Mouse (Mus musculus) left cerebral cortex, postnatal 4 days (tissue): ENCODE results near the gene Dusp14. TPM values are rescaled to one million over a fixed set of nuclear protein-coding genes. Genes with fewer than 3 reads are reported as not detected.

Source experiments
- DNase-seq: peaks from one replicate; pipeline ENCODE4 v3.0.0-alpha.2; 2022
- intact Hi-C: fragments of 180-260 bp; cut with DNase I; formaldehyde crosslinking; loops from one replicate; pipeline ENCODE4 v1.15.1; 2025
- total RNA-seq, 2 experiments: library from RNA; stranded (reverse); gene quantifications; 2 replicates each; pipeline ENCODE4 v1.2.3; 2021

Gene Dusp14
- total RNA-seq, 2 experiments from 2014 or later = 6.3 to 7.1 TPM

GRCm38 (mm10) chr11:84028271-84029028 lies 40.6 kb downstream of the Dusp14 start:
- intact Hi-C loops = no loop called here
- DNase-seq = no peak

- DNase-seq = no peak
- intact Hi-C loops = no loop called here
Measured at GRCm38 (mm10) chr11:84027231-84027630, 41.8 kb downstream of the Dusp14 start.

GRCm38 (mm10) chr11:84016810-84017508 lies 52.1 kb downstream of the Dusp14 start:
- intact Hi-C loops = no loop called here
- no peak for DNase-seq

- intact Hi-C loops = no loop called here
- DNase-seq = no peak
Measured at GRCm38 (mm10) chr11:84016147-84016809, 52.8 kb downstream of the Dusp14 start.

- intact Hi-C loops = loop anchor here (5.0 kb wide), 1 partner anchor 54 kb away; the partner anchor contains the start of gene Dusp14
- peak; percentile 87 for DNase-seq
Measured at GRCm38 (mm10) chr11:84013105-84013504, 56.0 kb downstream of the Dusp14 start.

- no peak for DNase-seq
- intact Hi-C loops = loop anchor here (5.0 kb wide), 1 partner anchor 56 kb away; the partner anchor contains the start of gene Dusp14
Measured at GRCm38 (mm10) chr11:84011576-84011975, 57.5 kb downstream of the Dusp14 start.

- no peak for DNase-seq
- intact Hi-C loops = loop anchor here (5.0 kb wide), 1 partner anchor 56 kb away; the partner anchor contains the start of gene Dusp14
Measured at GRCm38 (mm10) chr11:84011050-84011449, 58.0 kb downstream of the Dusp14 start.

GRCm38 (mm10) chr11:84010411-84010810 lies 58.6 kb downstream of the Dusp14 start:
- DNase-seq = peak; percentile 20

GRCm38 (mm10) chr11:84009001-84009400 lies 60.1 kb downstream of the Dusp14 start:
- intact Hi-C loops = no loop called here
- DNase-seq = peak; percentile 18

More at GRCm38 (mm10) chr11:84010411-84010810, 58.6 kb downstream of the Dusp14 start:
- intact Hi-C loops = loop anchor here (5.0 kb wide), 1 partner anchor 57 kb away; the partner anchor contains the start of gene Dusp14

GRCm38 (mm10) chr11:84003986-84004385 lies 65.1 kb downstream of the Dusp14 start:
- intact Hi-C loops = no loop called here
- DNase-seq = no peak

GRCm38 (mm10) chr11:84001257-84001656 lies 67.8 kb downstream of the Dusp14 start:
- intact Hi-C loops = no loop called here
- DNase-seq = no peak

- intact Hi-C loops = no loop called here
- no peak for DNase-seq
Measured at GRCm38 (mm10) chr11:83999411-83999915, 69.6 kb downstream of the Dusp14 start.

- intact Hi-C loops = no loop called here
- no peak for DNase-seq
Measured at GRCm38 (mm10) chr11:83998993-83999392, 70.1 kb downstream of the Dusp14 start.

Other genes with a start within 250 kb of the Dusp14 start
- not detected for gene Hnf1b, start 219.2 kb downstream of the Dusp14 start, total RNA-seq
- 10 to 100 TPM; 13.3 to 15.2 TPM for gene Ddx52, start 127.2 kb downstream of the Dusp14 start, total RNA-seq
- 10 to 100 TPM; 58.9 to 63.6 TPM for gene Synrg, start 104.8 kb downstream of the Dusp14 start, total RNA-seq
- 10 to 100 TPM; 41.0 to 46.5 TPM for gene Tada2a, start 60.3 kb upstream of the Dusp14 start, total RNA-seq
- gene Acaca, start 60.4 kb upstream of the Dusp14 start, total RNA-seq = 100 to 1,000 TPM; 186 to 187 TPM
- gene Gm11437, start 98.2 kb upstream of the Dusp14 start, total RNA-seq = not detected